Mouse (Mus musculus) cerebellum, adult 2 months (tissue): ENCODE measurements around the gene Dyrk3.

ENCODE experiments used
- CTCF ChIP-seq: fragments of 200-500 bp; IDR thresholded peaks from 2 replicates; pipeline ENCODE4 v1.5.1; 2011; ENCODE audit warnings: low read depth, mild to moderate bottlenecking, control low read depth, low read length, moderate library complexity, borderline replicate concordance; ENCODE audit not compliant: insufficient read depth
- POLR2A ChIP-seq: fragments of 200-500 bp; IDR thresholded peaks from 2 replicates; pipeline ENCODE4 v1.6.1; 2011; ENCODE audit warnings: low read length, control low read depth, borderline replicate concordance; ENCODE audit not compliant: insufficient read depth

DNA sequence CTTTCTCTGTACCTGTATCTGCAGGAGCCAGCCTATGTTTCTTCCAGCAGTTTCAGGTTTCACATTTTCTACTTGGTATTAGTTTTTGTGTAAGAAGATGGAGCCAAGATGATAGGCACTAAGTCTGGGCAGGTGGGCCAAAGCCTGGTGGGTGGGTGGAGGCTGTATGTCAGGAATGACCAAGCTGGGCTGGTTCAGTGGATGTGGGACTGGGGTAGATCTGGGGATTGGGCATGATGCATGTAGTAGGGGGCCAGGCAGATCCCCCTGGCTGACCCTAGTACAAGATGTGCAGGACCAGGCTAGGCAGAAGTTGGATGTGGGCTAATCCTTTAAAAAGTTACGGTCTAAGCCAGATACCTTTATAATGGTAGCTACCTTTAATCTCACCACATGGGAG lies 37.0 kb upstream of the Dyrk3 start:
- TF ChIP-seq POLR2A (no peak), CTCF (no peak)
